Mouse (Mus musculus): ENCODE results near the gene Pdrg1.

Gene Pdrg1

GRCm38 (mm10) chr2:153031126-153032082 lies 16.2 kb upstream of the Pdrg1 start, which contains the start of gene Xkr7:
TSS of gene Xkr7 (plus strand) at chr2:153031852.
- in situ Hi-C loops (cut with MboI; ENCODE audit: low sequenced_read_pairs): no loop called here

- in situ Hi-C loops (cut with MboI; ENCODE audit: low sequenced_read_pairs): no loop called here
Observed at GRCm38 (mm10) chr2:153030422-153030821, 15.2 kb upstream of the Pdrg1 start.

- in situ Hi-C loops (cut with MboI; ENCODE audit: low sequenced_read_pairs): no loop called here
Observed at GRCm38 (mm10) chr2:153027501-153027900, 12.3 kb upstream of the Pdrg1 start.

- in situ Hi-C loops (cut with MboI; ENCODE audit: low sequenced_read_pairs): no loop called here
Observed at GRCm38 (mm10) chr2:153026052-153026451, 10.8 kb upstream of the Pdrg1 start.

GRCm38 (mm10) chr2:153022855-153023254 lies 7.6 kb upstream of the Pdrg1 start:
- in situ Hi-C loops (cut with MboI; ENCODE audit: low sequenced_read_pairs): no loop called here

GRCm38 (mm10) chr2:153021163-153021562 lies 5.9 kb upstream of the Pdrg1 start:
- in situ Hi-C loops (cut with MboI; ENCODE audit: low sequenced_read_pairs): no loop called here

GRCm38 (mm10) chr2:153019355-153019754 lies 4.1 kb upstream of the Pdrg1 start:
- in situ Hi-C loops (cut with MboI; ENCODE audit: low sequenced_read_pairs): no loop called here

- in situ Hi-C loops (cut with MboI; ENCODE audit: low sequenced_read_pairs): no loop called here
Observed at GRCm38 (mm10) chr2:153016786-153017185, 1.6 kb upstream of the Pdrg1 start.

GRCm38 (mm10) chr2:153015804-153016203 lies 577 bp upstream of the Pdrg1 start:
- in situ Hi-C loops (cut with MboI; ENCODE audit: low sequenced_read_pairs): no loop called here

GRCm38 (mm10) chr2:153013724-153014515 lies 1.3 kb downstream of the Pdrg1 start:
- in situ Hi-C loops (cut with MboI; ENCODE audit: low sequenced_read_pairs): no loop called here

GRCm38 (mm10) chr2:153009192-153009973 lies 5.8 kb downstream of the Pdrg1 start:
- in situ Hi-C loops (cut with MboI; ENCODE audit: low sequenced_read_pairs): no loop called here

- in situ Hi-C loops (cut with MboI; ENCODE audit: low sequenced_read_pairs): no loop called here
Observed at GRCm38 (mm10) chr2:153005981-153006380, 9.2 kb downstream of the Pdrg1 start.

GRCm38 (mm10) chr2:153003681-153004338 lies 11.4 kb downstream of the Pdrg1 start:
- in situ Hi-C loops (cut with MboI; ENCODE audit: low sequenced_read_pairs): no loop called here

- in situ Hi-C loops (cut with MboI; ENCODE audit: low sequenced_read_pairs): no loop called here
Observed at GRCm38 (mm10) chr2:153002492-153003248, 12.6 kb downstream of the Pdrg1 start.

- in situ Hi-C loops (cut with MboI; ENCODE audit: low sequenced_read_pairs): no loop called here
Observed at GRCm38 (mm10) chr2:152997046-152997445, 18.2 kb downstream of the Pdrg1 start.

GRCm38 (mm10) chr2:152991529-152991928 lies 23.7 kb downstream of the Pdrg1 start:
- in situ Hi-C loops (cut with MboI; ENCODE audit: low sequenced_read_pairs): no loop called here

GRCm38 (mm10) chr2:152985582-152985981 lies 29.6 kb downstream of the Pdrg1 start:
- in situ Hi-C loops (cut with MboI; ENCODE audit: low sequenced_read_pairs): no loop called here

- in situ Hi-C loops (cut with MboI; ENCODE audit: low sequenced_read_pairs): no loop called here
Observed at GRCm38 (mm10) chr2:152976991-152977390, 38.2 kb downstream of the Pdrg1 start.

GRCm38 (mm10) chr2:152965555-152965954 lies 49.7 kb downstream of the Pdrg1 start:
- in situ Hi-C loops (cut with MboI; ENCODE audit: low sequenced_read_pairs): no loop called here

Data from CH12F3 (cell line).